Mouse (Mus musculus) gastrocnemius, postnatal 25 days (tissue): ENCODE results near the gene Exosc1. TPM values are rescaled to one million over a fixed set of nuclear protein-coding genes. Genes with fewer than 3 reads are reported as not detected.

Experiments
- DNase-seq: peaks from one replicate; pipeline ENCODE4 v3.0.0; 2022
- total RNA-seq, 2 experiments: library from RNA; stranded (reverse); gene quantifications; 1 replicate in 1 of 2; 2 replicates in 1 of 2; pipeline ENCODE4 v1.2.3; 2021

Gene Exosc1
- total RNA-seq, 2 experiments from 2014 or later = 11.4 to 16.4 TPM

DNA sequence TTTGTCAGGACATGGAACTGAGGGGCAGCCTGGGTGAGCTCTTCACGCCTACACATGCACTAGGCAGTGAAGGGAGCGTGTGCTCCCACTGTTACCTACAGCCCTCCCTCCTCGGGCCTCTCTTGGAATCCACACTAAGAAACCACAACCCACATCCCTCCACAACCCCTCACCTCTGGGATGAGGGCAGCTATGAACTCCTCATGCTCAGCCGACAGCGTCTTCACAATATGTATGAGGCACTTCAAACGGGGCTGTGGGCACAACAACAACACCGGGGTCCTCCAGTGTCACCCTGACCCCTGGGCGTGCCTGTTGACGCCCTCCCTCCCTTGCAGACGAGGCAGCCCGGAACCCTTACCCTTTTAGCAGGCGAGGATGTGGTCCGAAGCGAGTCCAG lies 58.9 kb downstream of the Exosc1 start:
- no peak for DNase-seq

Other genes with a start within 250 kb of the Exosc1 start
- under 1 TPM; 0.59 to 0.79 TPM for gene Slit1, start 189.8 kb downstream of the Exosc1 start, total RNA-seq
- 1 to 10 TPM; 6.1 to 8.1 TPM for gene Arhgap19, start 131.4 kb downstream of the Exosc1 start, total RNA-seq
- gene Frat1, start 103.5 kb downstream of the Exosc1 start, total RNA-seq = 1 to 10 TPM; 5.9 to 7.3 TPM
- 10 to 100 TPM; 19.7 to 22.4 TPM for gene Frat2, start 85.3 kb downstream of the Exosc1 start, total RNA-seq
- gene Rrp12, start 37.2 kb downstream of the Exosc1 start, total RNA-seq = 10 to 100 TPM; 31.0 to 37.5 TPM
- 10 to 100 TPM; 22.7 to 23.3 TPM for gene Pgam1, start 21.5 kb downstream of the Exosc1 start, total RNA-seq
- gene Zdhhc16, start 57 bp upstream of the Exosc1 start, total RNA-seq = 10 to 100 TPM; 19.2 to 20.5 TPM
- 1 to 10 TPM; 7.7 to 8.7 TPM for gene Mms19, start 47.7 kb upstream of the Exosc1 start, total RNA-seq
- gene Ubtd1, start 48.3 kb upstream of the Exosc1 start, total RNA-seq = 10 to 100 TPM; 15.4 to 19.8 TPM
- gene Ankrd2, start 102.6 kb upstream of the Exosc1 start, total RNA-seq = 1,000 to 10,000 TPM in 1 of 2 experiments, 100 to 1,000 TPM in 1; 167 to 1,046 TPM
- gene Hoga1, start 112.2 kb upstream of the Exosc1 start, total RNA-seq = 1 to 10 TPM; 2.1 to 2.3 TPM
- gene 4933411K16Rik, start 118.8 kb upstream of the Exosc1 start, total RNA-seq = under 1 TPM; 0.20 to 0.32 TPM
- 1 to 10 TPM; 1.2 to 1.8 TPM for gene Morn4, start 152.9 kb upstream of the Exosc1 start, total RNA-seq
- 10 to 100 TPM; 10.4 to 12.2 TPM for gene Pi4k2a, start 157.0 kb upstream of the Exosc1 start, total RNA-seq
- gene Avpi1, start 195.6 kb upstream of the Exosc1 start, total RNA-seq = 1 to 10 TPM; 8.4 to 9.3 TPM
- 10 to 100 TPM in 1 of 2 experiments, 1 to 10 TPM in 1; 6.8 to 11.8 TPM for gene Marveld1, start 214.0 kb upstream of the Exosc1 start, total RNA-seq
- 10 to 100 TPM; 10.3 to 12.0 TPM for gene Zfyve27, start 230.5 kb upstream of the Exosc1 start, total RNA-seq